Mouse (Mus musculus): ENCODE results near the gene Jph3. TPM values are rescaled to one million over a fixed set of nuclear protein-coding genes. Genes with fewer than 3 reads are reported as not detected.

The Jph3 gene
- 0.07 and 0.20 TPM in 2 replicates for polyA plus RNA-seq (2012; rRNA removed)

DNA sequence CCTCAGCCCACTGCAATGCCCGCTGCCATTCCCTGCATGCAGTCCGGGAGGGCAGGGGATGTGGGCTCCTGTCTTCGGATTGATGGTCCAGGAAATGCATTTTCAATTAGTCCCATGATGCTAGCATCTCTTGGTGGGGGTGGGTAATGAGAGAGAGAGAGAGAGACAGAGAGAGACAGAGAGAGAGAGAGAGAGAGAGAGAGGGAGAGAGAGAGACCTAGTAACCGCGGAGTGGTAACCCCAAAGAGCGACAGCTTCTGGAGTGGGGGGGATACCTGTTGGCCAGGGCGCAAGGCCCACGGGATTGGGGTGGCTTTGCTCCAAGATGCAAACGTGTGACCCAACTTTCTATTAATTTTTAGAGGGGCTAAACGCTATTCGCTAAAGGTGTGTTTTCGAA is at the start of gene Jph3:
Gene Jph3 (plus strand): TSS at position 301 of the 400 bp plus-strand sequence.
- Histone ChIP-seq H3K36me3 (ENCODE audit: control insufficient read depth, insufficient read depth, low read length) (no peaks in the 10 kb centered on the region), H3K27me3 (replicated peaks; ENCODE audit: control insufficient read depth, insufficient read depth, low read length) (peaks cover 3% of the 10 kb centered on the region; the same call in 1 of the 2 replicates), H3K4me1 (ENCODE audit: control insufficient read depth, insufficient read depth, low read length) (no peaks in the 10 kb centered on the region), H3K4me3 (ENCODE audit: insufficient read depth, low read depth, low read length) (no peak within 1 kb of the TSS), H3K27ac (ENCODE audit: insufficient read depth, low read depth, low read length) (no peak within 1 kb of the TSS)
- WGBS = 6% methylated on average over 12 of the region's 12 CpGs
- DNase-seq = no peak
- TF ChIP-seq POLR2A (IDR thresholded peaks at IDR 0.05; ENCODE audit: low read depth, low read length) (no peak), CTCF (conservative IDR thresholded peaks at IDR 0.05; ENCODE audit: insufficient read depth, insufficient read length, low read depth, low read length) (no peak)

- no peaks in the 10 kb centered on the region for H3K4me1 ChIP-seq (ENCODE audit: control insufficient read depth, insufficient read depth, low read length)
- no peak for DNase-seq
- no peaks in the 10 kb centered on the region for H3K36me3 ChIP-seq (ENCODE audit: control insufficient read depth, insufficient read depth, low read length)
- H3K4me3 ChIP-seq (ENCODE audit: insufficient read depth, low read depth, low read length) = no peak overlapping the region
- no peak for TF ChIP-seq CTCF (conservative IDR thresholded peaks at IDR 0.05; ENCODE audit: insufficient read depth, insufficient read length, low read depth, low read length)
- no peak for TF ChIP-seq POLR2A (IDR thresholded peaks at IDR 0.05; ENCODE audit: low read depth, low read length)
- H3K27ac ChIP-seq (ENCODE audit: insufficient read depth, low read depth, low read length) = no peak overlapping the region
- no peaks in the 10 kb centered on the region for H3K27me3 ChIP-seq (replicated peaks; ENCODE audit: control insufficient read depth, insufficient read depth, low read length)
- 89% methylated on average over 4 of the region's 4 CpGs for WGBS
Measured at GRCm38 (mm10) chr8:121680896-121681295, 48.5 kb upstream of the Jph3 start.

DNA sequence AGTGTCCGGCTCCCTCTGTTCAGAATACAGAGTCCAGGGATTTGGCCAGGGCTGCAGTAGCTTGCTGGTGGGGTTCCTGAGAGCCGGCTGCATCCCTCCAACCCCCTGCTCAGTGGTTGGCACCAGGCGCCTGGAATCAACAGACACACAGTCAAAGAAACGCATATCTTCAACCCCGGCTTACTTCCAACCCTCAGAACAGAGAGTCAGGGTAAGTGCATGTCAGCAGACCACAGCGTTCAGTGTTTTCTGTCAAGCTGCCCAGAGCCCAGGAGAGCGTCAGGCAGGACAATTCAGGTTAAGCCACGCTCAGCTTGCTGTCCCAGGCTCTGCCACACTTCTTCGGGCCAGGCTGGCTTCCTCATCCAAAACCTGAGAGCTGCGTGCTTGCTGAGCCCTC is 48.0 kb upstream of the Jph3 start:
- WGBS = 77% methylated on average over 10 of the region's 10 CpGs
- Histone ChIP-seq H3K27ac (ENCODE audit: insufficient read depth, low read depth, low read length) (no peak overlapping the region), H3K27me3 (replicated peaks; ENCODE audit: control insufficient read depth, insufficient read depth, low read length) (no peaks in the 10 kb centered on the region), H3K36me3 (ENCODE audit: control insufficient read depth, insufficient read depth, low read length) (no peaks in the 10 kb centered on the region), H3K4me1 (ENCODE audit: control insufficient read depth, insufficient read depth, low read length) (no peaks in the 10 kb centered on the region), H3K4me3 (ENCODE audit: insufficient read depth, low read depth, low read length) (no peak overlapping the region)
- no peak for TF ChIP-seq POLR2A (IDR thresholded peaks at IDR 0.05; ENCODE audit: low read depth, low read length)
- no peak for TF ChIP-seq CTCF (conservative IDR thresholded peaks at IDR 0.05; ENCODE audit: insufficient read depth, insufficient read length, low read depth, low read length)
- DNase-seq = no peak

- peak; percentile 41 for DNase-seq
- TF ChIP-seq POLR2A (IDR thresholded peaks at IDR 0.05; ENCODE audit: low read depth, low read length) = no peak
- TF ChIP-seq CTCF (conservative IDR thresholded peaks at IDR 0.05; ENCODE audit: insufficient read depth, insufficient read length, low read depth, low read length) = no peak
- no peak overlapping the region for H3K27ac ChIP-seq (ENCODE audit: insufficient read depth, low read depth, low read length)
- H3K36me3 ChIP-seq (ENCODE audit: control insufficient read depth, insufficient read depth, low read length) = no peaks in the 10 kb centered on the region
- H3K4me3 ChIP-seq (ENCODE audit: insufficient read depth, low read depth, low read length) = no peak overlapping the region
- no peaks in the 10 kb centered on the region for H3K27me3 ChIP-seq (replicated peaks; ENCODE audit: control insufficient read depth, insufficient read depth, low read length)
- no peaks in the 10 kb centered on the region for H3K4me1 ChIP-seq (ENCODE audit: control insufficient read depth, insufficient read depth, low read length)
- WGBS = 63% methylated on average over 10 of the region's 10 CpGs
Measured at GRCm38 (mm10) chr8:121683083-121683832, 46.2 kb upstream of the Jph3 start.

DNA sequence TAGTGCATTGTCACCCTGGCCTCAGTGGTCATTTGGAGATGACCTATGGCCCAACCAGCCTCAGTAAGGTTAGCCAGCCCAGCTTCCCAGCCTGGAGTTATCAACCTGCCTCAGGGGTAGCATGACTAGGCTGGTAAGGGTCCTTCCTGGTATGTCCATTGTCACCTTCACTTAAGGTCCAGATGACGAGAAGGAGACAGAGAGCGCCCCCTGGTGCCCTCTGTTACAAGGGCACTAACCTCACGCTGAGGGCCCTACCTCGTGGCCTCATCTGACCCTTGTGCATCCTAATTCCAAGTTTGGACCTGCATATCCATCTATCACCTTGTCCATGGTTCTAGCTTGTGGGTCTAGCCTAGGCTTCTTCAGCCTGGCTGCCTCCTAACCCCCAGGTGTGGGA is 44.0 kb upstream of the Jph3 start:
- TF ChIP-seq CTCF (conservative IDR thresholded peaks at IDR 0.05; ENCODE audit: insufficient read depth, insufficient read length, low read depth, low read length) (peak; percentile 88), POLR2A (IDR thresholded peaks at IDR 0.05; ENCODE audit: low read depth, low read length) (no peak)
- no peak overlapping the region for H3K4me3 ChIP-seq (ENCODE audit: insufficient read depth, low read depth, low read length)
- H3K36me3 ChIP-seq (ENCODE audit: control insufficient read depth, insufficient read depth, low read length) = no peaks in the 10 kb centered on the region
- DNase-seq = peak; percentile 76
- H3K4me1 ChIP-seq (ENCODE audit: control insufficient read depth, insufficient read depth, low read length) = no peaks in the 10 kb centered on the region
- no peaks in the 10 kb centered on the region for H3K27me3 ChIP-seq (replicated peaks; ENCODE audit: control insufficient read depth, insufficient read depth, low read length)
- H3K27ac ChIP-seq (ENCODE audit: insufficient read depth, low read depth, low read length) = no peak overlapping the region
- WGBS = 9% methylated on average over 4 of the region's 4 CpGs

- DNase-seq = no peak
- Histone ChIP-seq H3K36me3 (ENCODE audit: control insufficient read depth, insufficient read depth, low read length) (no peaks in the 10 kb centered on the region), H3K27me3 (replicated peaks; ENCODE audit: control insufficient read depth, insufficient read depth, low read length) (no peaks in the 10 kb centered on the region), H3K27ac (ENCODE audit: insufficient read depth, low read depth, low read length) (no peak overlapping the region), H3K4me3 (ENCODE audit: insufficient read depth, low read depth, low read length) (no peak overlapping the region), H3K4me1 (ENCODE audit: control insufficient read depth, insufficient read depth, low read length) (no peaks in the 10 kb centered on the region)
- WGBS = 65% methylated on average over 14 of the region's 14 CpGs
- TF ChIP-seq CTCF (conservative IDR thresholded peaks at IDR 0.05; ENCODE audit: insufficient read depth, insufficient read length, low read depth, low read length) (no peak), POLR2A (IDR thresholded peaks at IDR 0.05; ENCODE audit: low read depth, low read length) (no peak)
Measured at GRCm38 (mm10) chr8:121687455-121688161, 41.8 kb upstream of the Jph3 start.

- no peaks in the 10 kb centered on the region for H3K4me1 ChIP-seq (ENCODE audit: control insufficient read depth, insufficient read depth, low read length)
- 56% methylated on average over 5 of the region's 5 CpGs for WGBS
- H3K27me3 ChIP-seq (replicated peaks; ENCODE audit: control insufficient read depth, insufficient read depth, low read length) = no peaks in the 10 kb centered on the region
- H3K4me3 ChIP-seq (ENCODE audit: insufficient read depth, low read depth, low read length) = no peak overlapping the region
- DNase-seq = no peak
- TF ChIP-seq POLR2A (IDR thresholded peaks at IDR 0.05; ENCODE audit: low read depth, low read length) (no peak), CTCF (conservative IDR thresholded peaks at IDR 0.05; ENCODE audit: insufficient read depth, insufficient read length, low read depth, low read length) (no peak)
- no peak overlapping the region for H3K27ac ChIP-seq (ENCODE audit: insufficient read depth, low read depth, low read length)
- no peaks in the 10 kb centered on the region for H3K36me3 ChIP-seq (ENCODE audit: control insufficient read depth, insufficient read depth, low read length)
Measured at GRCm38 (mm10) chr8:121688496-121688895, 40.9 kb upstream of the Jph3 start.

All from kidney, adult 2 months (tissue).